Mouse (Mus musculus): ENCODE results near the gene Ppp1r14b.

Gene Ppp1r14b

GRCm38 (mm10) chr19:6994002-6994401 is 19.2 kb downstream of the Ppp1r14b start:
- no peak for DNase-seq (ENCODE audit: low read depth)

DNA sequence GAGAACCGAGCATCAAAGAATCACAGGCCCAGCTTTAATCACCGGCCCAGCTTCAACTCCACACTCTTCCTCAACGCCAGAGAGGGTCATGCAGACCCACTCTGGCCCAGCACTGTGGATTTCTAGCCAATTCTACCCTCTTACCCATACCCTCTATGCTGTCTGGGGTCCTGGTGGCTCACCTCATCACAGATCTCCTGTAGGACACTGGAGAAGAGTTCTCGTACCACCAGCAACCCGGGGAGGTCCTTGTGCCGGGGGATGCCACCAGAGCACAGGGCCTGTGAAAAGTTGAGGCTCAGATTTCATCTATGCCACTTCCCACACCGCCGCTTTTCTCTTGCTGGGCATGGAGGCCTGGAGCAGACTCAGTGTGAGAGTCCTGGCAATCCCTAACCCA is 19.7 kb downstream of the Ppp1r14b start:
- no peak for DNase-seq (ENCODE audit: low read depth)

GRCm38 (mm10) chr19:6995255-6995991 is 20.7 kb downstream of the Ppp1r14b start:
- no peak for DNase-seq (ENCODE audit: low read depth)

DNA sequence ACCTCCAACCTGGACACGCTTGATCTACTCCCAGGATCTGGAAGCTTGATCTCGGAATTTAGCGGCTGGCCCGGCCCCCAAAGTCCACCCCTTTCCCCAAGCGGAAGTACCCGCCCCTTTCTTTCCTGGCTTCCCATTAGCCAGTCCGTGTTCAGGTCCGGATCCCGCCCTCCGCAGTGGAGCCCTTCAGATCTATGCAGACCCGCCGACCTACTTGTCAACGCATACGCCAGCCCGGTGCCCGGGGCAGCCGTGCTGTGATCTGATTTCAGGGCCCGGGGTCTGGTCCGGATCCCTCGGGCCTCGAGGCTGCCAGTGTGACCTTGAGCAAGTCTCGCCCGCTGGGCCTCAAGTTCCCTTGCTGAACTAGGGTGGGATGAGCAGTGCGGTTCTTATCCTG is 21.2 kb downstream of the Ppp1r14b start, which contains the start of the genes Nudt22 and Trpt1:
Gene Nudt22, minus strand, starts transcription at position 112 of the 400 bp plus-strand sequence.
Gene Trpt1, plus strand, starts transcription at position 126 of the 400 bp plus-strand sequence.
- DNase-seq (ENCODE audit: low read depth): peak; percentile 87

DNA sequence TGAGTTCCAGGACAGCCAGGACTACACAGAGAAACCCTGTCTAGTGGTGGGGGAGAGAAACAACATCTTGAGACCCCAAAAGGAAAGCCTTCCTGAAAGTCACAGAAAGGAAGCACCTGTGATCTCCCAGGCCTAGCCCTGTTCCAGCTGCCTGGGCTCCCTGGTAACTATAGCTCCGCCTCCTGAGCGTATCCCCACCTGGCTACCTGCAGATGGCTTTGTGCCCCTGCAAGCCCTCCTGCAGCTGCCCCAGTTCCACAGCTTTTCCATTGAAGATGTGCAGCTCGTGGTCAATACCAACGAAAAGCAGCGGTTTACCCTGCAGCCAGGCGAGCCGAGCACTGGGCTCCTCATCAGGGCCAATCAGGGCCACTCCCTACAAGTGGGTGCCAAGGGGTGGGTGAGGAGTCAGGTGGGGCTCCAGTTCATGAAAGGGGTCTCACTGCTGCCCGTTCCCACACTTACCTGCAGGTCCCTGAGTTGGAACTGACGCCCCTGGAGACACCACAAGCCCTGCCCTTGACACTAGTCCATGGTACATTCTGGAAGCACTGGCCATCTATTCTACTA is 23.0 kb downstream of the Ppp1r14b start:
- DNase-seq (ENCODE audit: low read depth): no peak

DNA sequence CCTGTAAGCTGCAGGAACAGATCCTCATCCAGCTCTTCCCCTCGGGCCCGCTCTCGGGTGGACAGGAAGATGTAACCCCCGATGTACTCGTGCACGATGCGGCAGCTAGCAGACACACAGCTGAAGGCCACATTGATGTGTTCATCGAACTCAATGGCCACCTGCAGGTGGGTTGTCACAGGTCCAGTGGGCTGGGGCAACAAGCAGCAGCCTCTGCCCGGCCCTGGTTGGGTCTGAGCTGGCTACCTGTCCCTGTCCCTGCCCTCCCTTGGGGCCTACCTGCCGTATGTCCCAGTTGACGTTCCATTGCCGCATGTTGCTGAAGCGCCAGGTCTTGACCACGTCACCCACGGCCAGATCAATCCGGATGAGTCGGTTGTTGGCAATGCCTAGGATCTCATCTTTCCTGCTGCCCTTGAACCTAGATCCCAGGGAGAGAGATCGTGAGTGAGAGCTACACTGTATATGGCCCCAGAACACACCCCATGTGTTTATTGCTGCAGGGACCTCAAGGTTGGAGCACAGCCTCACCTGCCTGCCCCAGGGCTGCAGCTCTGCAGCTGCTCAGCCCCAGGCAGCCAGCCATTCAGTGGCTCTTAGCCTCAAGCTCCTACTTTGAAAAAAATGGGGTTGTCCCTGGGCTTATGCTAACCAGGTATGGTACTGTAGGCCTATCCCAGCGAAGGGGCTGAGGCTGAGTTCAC is 24.7 kb downstream of the Ppp1r14b start:
- DNase-seq (ENCODE audit: low read depth): no peak

- no peak for DNase-seq (ENCODE audit: low read depth)
Observed at GRCm38 (mm10) chr19:7006892-7007593, 32.3 kb downstream of the Ppp1r14b start.

DNA sequence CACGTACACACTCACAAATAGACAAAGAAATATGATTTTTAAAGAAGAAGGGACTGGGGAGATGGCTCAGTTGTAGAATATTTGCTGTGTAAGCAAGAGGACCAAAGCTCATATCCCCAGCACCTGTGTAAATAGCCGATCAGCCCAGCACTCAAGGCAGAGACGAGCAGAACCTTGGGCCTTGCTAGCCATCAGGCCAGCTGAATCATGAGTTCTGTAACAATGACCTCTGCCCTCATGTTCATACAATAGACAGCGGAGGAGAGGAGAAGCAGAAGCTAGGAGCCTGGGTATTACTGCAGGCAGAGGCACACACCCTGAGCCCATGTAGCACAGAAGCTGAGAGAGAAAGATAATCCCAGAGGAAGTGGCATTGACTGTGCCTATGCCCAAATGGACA is 37.7 kb downstream of the Ppp1r14b start:
- no peak for DNase-seq (ENCODE audit: low read depth)

DNA sequence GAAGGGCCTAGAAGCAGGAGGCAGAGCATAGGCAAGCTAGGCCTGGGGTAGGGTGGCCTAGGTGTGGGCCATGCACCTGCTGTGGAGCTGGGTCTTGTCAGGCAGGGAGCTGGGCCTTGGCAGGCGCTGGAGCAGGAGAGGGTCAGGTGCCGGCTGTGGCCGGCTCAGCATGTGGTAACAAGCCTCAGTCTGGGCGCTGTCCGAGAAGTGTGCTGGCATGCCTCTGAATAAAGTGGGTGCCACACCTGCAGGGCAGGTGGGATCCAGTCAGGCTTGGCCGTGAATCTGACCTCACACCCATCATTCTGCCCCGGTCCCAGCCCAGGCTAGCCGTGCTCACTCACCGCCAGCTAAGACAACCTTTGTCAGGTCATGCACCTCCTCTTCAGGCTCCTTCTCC is 39.2 kb downstream of the Ppp1r14b start:
- no peak for DNase-seq (ENCODE audit: low read depth)

GRCm38 (mm10) chr19:7014481-7015135 is 39.8 kb downstream of the Ppp1r14b start:
- DNase-seq (ENCODE audit: low read depth): no peak

- peak; percentile 83 for DNase-seq (ENCODE audit: low read depth)
Observed at GRCm38 (mm10) chr19:7017541-7018457, 43.0 kb downstream of the Ppp1r14b start.

GRCm38 (mm10) chr19:7018546-7018945 is 43.8 kb downstream of the Ppp1r14b start:
- DNase-seq (ENCODE audit: low read depth): no peak

GRCm38 (mm10) chr19:7019191-7019590 is 44.4 kb downstream of the Ppp1r14b start, which contains the start of gene Fermt3:
Gene Fermt3 (minus strand): TSS chr19:7019469.
- DNase-seq (ENCODE audit: low read depth): peak; percentile 94

- DNase-seq (ENCODE audit: low read depth): peak; percentile 84
Observed at GRCm38 (mm10) chr19:7020224-7020641, 45.5 kb downstream of the Ppp1r14b start.

All from 416B (cell line).